Mouse (Mus musculus) liver, embryonic 14.5 days (tissue): ENCODE measurements around the gene Nacc2.

Experiments used
- CTCF ChIP-seq: IDR thresholded peaks from 2 replicates; pipeline ENCODE4 v1.5.1; 2016; ENCODE audit warnings: antibody characterized with exemption, low read depth, control low read depth
- EP300 ChIP-seq: IDR thresholded peaks from 2 replicates; pipeline ENCODE4 v1.6.1; 2016; ENCODE audit warnings: antibody characterized with exemption, low read depth

DNA sequence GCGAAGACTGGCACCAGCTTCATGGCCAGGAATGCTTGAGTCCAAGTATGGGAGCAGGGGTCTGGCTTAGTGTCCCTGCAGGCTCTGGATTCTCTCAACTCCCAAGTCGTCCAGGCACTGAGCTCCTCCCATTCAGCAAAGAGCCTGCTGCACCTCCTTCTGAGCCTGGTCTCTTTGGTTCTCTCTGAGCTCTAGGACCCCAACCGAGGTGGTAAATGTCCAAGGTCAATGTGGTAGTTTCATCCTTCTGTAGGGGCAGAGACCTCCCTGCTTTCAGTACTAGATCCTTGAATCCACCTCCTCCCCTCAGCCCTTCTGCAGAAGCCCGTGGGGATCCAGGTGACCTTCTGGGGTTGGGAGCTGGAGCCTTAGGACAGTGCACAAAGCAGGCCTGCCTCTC, 70.2 kb downstream of the Nacc2 start:
- no peak for TF ChIP-seq CTCF
- no peak for TF ChIP-seq EP300
